Mouse (Mus musculus) erythroblast, embryonic 14.5 days (primary cell): ENCODE data around the gene Tmem109. TPM values are rescaled to one million over a fixed set of nuclear protein-coding genes. Genes with fewer than 3 reads are reported as not detected.

ENCODE experiments used
- H3K27me3 ChIP-seq: 2 replicates; pipeline ENCODE4 v1.6.1; 2012; ENCODE audit warnings: inconsistent platforms; ENCODE audit not compliant: control insufficient read depth
- H3K36me3 ChIP-seq: 2 replicates; pipeline ENCODE4 v1.6.1; 2012; ENCODE audit warnings: mild to moderate bottlenecking, inconsistent platforms; ENCODE audit not compliant: control insufficient read depth
- H3K4me1 ChIP-seq: 2 replicates; pipeline ENCODE4 v1.6.1; 2012; ENCODE audit warnings: inconsistent platforms; ENCODE audit not compliant: control insufficient read depth
- H3K4me3 ChIP-seq: replicated peaks from 2 replicates; pipeline ENCODE3; 2012; ENCODE audit warnings: moderate library complexity, mild to moderate bottlenecking, inconsistent platforms
- H3K9me3 ChIP-seq: 2 replicates; pipeline ENCODE4 v1.6.1; 2012; ENCODE audit warnings: low read length, inconsistent platforms, mixed read lengths; ENCODE audit not compliant: control insufficient read depth
- GATA1 ChIP-seq: IDR thresholded peaks from 2 replicates; pipeline ENCODE4 v1.6.1; 2012; ENCODE audit warnings: low read length, inconsistent platforms, mixed read lengths
- TAL1 ChIP-seq: IDR thresholded peaks from 3 replicates; pipeline ENCODE4 v1.6.1; 2012; ENCODE audit warnings: low read length, inconsistent platforms, mixed read lengths
- polyA plus RNA-seq: library from polyadenylated mRNA; stranded (reverse); fragments of >175 nt; gene quantifications from 2 replicates; pipeline ENCODE4 v1.2.3, GENCODE M21; 2012

The Tmem109 gene
- polyA plus RNA-seq, 1 experiment = 1.3 TPM

DNA sequence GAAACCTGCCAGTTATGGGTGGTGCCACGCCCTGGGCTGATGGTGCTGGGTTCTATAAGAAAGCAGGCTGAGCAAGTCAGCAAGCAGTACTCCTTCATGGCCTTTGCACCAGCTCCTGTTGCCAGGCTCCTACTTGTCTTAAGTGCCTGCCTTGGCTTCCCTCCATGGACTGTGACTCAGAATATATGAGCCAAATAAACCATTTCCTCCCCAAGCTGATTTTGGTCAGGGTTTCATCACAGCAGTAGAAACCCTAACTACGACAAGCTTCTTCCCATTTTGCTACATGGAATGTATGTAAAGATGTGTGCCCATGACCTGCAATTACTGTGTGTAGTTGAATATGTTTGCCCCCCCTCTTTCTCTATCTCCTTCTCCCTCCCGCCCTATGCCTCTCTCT lies 48.2 kb downstream of the Tmem109 start:
- H3K4me3 ChIP-seq = no peak overlapping the region
- TF ChIP-seq GATA1 (no peak), TAL1 (no peak)
- H3K27me3 ChIP-seq = no peaks in the 10 kb centered on the region
- no peaks in the 10 kb centered on the region for H3K36me3 ChIP-seq
- H3K9me3 ChIP-seq = no peaks in the 10 kb centered on the region
- H3K4me1 ChIP-seq = no peaks in the 10 kb centered on the region; the same call in 1 of the 2 replicates

- no peak for TF ChIP-seq TAL1
- no peak for TF ChIP-seq GATA1
These were observed 49.8 kb downstream of the Tmem109 start for GRCm38 (mm10) chr19:10832030-10832429.

DNA sequence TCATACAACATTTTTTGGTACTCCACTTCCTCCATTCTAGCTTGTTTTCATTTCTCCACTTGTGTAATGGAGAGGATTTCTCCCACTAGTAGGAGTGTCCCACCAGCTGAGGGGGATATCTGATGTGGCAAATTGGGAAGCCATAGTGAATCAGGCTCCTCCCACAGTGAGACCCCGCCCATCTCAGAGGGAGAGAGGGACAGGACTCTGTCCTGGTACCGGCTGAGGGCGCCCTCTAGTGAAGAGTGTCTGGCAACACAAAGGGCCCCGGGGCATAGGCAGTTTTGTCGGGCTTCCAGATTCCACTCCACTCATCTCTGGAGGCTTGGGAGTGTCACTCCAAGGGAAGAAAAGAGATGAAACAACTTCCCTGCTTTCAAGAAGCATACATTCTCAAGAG lies 50.4 kb downstream of the Tmem109 start:
- TF ChIP-seq TAL1 (no peak), GATA1 (no peak)
- no peaks in the 10 kb centered on the region for H3K9me3 ChIP-seq
- H3K4me1 ChIP-seq = no peaks in the 10 kb centered on the region; the same call in 1 of the 2 replicates
- H3K36me3 ChIP-seq = no peaks in the 10 kb centered on the region
- H3K27me3 ChIP-seq = no peaks in the 10 kb centered on the region
- H3K4me3 ChIP-seq = no peak overlapping the region

More at GRCm38 (mm10) chr19:10832030-10832429, 49.8 kb downstream of the Tmem109 start:
- H3K9me3 ChIP-seq = no peaks in the 10 kb centered on the region
- no peaks in the 10 kb centered on the region; the same call in 1 of the 2 replicates for H3K4me1 ChIP-seq
- no peaks in the 10 kb centered on the region for H3K36me3 ChIP-seq
- no peaks in the 10 kb centered on the region for H3K27me3 ChIP-seq
- no peak overlapping the region for H3K4me3 ChIP-seq

DNA sequence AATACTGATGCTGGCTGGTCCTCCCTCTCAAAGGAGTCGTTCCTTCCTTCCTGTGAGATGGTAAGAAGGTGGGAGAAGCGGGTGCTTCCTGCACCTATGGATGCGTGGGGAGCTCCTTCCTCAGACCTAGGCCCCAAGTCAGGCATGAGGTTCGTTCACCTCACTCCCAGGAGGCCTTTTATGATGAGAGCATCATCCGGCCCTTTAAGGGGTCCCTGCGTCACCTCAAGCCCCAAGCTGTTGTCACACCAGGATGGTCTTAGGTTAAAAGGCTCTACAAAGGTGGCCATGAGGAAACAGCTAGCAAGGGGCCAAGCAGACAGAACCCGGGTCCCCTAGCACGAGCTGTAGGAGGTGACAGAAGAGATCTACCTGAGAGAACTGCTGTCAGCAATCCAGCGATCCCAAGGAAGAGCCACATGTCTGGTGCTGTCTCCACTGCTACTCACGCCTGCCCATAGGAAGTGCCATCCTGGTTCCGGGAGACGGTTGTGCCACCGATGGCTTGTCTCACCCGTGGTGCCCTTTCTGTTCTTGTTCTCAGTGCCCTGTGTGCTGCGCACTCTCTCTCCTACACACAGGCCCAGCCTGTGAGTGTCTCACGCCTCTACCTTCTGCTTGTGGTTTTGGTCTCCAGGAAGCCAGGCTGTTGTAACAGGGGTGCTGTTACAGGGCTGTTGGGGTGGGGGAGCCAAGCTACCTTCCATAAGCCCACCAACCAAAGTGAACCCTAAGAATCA lies 52.2 kb downstream of the Tmem109 start, which contains the start of gene Cd6:
TSS of gene Cd6 (minus strand) at position 623 of the 740 bp plus-strand sequence.
- TF ChIP-seq GATA1 = no peak
- no peak for TF ChIP-seq TAL1
- H3K36me3 ChIP-seq = no peaks in the 10 kb centered on the region
- H3K9me3 ChIP-seq = no peaks in the 10 kb centered on the region
- H3K4me3 ChIP-seq = no peak within 1 kb of the TSS
- H3K27me3 ChIP-seq = no peaks in the 10 kb centered on the region
- H3K4me1 ChIP-seq = no peaks in the 10 kb centered on the region; the same call in 1 of the 2 replicates

DNA sequence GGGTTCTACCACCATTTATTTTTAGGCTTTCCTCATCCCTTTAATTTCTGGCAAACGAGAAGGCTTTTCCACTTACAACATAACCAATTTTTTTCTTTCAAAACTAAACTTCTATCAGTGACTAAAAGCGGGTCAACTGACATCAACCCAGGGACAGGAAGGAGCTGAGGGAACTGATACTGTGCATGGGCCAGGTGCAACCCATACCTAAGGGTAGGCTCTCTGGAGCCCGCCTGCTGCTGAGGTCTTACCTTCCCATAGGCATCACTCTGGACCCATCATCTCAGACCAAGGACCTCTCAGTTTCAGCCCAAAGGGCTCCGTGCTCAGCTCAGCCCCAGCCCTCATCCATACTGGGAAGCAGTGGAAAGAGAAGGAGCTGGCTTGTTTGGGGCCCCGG lies 53.5 kb downstream of the Tmem109 start:
- TF ChIP-seq TAL1 (no peak), GATA1 (no peak)
- Histone ChIP-seq H3K27me3 (no peaks in the 10 kb centered on the region), H3K4me1 (no peaks in the 10 kb centered on the region)

DNA sequence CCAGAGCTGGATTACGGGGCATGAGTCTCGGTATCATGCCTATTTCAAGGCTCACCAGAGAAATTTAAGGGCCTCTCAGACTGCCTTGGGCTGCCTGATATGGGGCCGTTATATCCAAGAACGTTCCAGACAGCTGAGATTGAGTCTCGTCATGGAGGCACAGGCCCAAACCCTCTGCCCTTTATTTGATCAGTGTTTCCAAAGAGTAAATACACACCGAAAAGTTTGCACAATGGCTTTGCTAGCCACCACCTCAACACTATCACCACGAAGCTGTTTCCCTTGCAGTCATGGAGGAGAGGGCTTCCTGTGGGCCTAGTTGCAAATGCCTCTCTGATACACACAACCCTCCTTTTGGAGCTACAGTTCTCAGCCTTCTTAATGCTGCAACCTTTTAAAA lies 57.7 kb downstream of the Tmem109 start:
- Histone ChIP-seq H3K27me3 (no peaks in the 10 kb centered on the region), H3K36me3 (no peaks in the 10 kb centered on the region), H3K4me3 (no peak overlapping the region), H3K9me3 (no peaks in the 10 kb centered on the region), H3K4me1 (no peaks in the 10 kb centered on the region)
- no peak for TF ChIP-seq TAL1
- no peak for TF ChIP-seq GATA1

More for the DNA sequence above, 53.5 kb downstream of the Tmem109 start:
- Histone ChIP-seq H3K4me3 (no peak overlapping the region), H3K36me3 (no peaks in the 10 kb centered on the region), H3K9me3 (no peaks in the 10 kb centered on the region)

GRCm38 (mm10) chr19:10822534-10822933 lies 59.3 kb downstream of the Tmem109 start:
- Histone ChIP-seq H3K4me3 (no peak overlapping the region), H3K9me3 (no peaks in the 10 kb centered on the region), H3K4me1 (no peaks in the 10 kb centered on the region; the same call in 1 of the 2 replicates), H3K36me3 (no peaks in the 10 kb centered on the region), H3K27me3 (no peaks in the 10 kb centered on the region)
- TF ChIP-seq TAL1 (no peak), GATA1 (no peak)

DNA sequence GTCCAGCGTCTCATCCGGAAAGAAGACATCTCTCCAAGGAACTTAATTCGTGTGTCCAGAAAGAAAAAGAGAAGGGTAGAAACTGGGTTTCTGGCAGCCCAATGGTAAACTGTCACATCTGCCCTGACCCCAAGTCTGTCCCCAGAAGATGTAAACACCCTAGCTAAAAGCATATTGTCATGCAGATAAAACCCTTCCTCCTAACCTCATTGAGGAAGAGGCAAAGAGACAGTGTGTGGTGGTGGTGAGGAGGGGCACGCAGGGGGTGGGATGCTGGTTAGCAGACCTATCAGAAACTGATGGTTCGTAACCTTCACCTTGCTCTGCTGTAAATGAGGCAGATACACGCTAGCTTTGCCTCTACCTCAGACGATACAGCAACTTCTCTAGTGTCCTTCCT lies 60.5 kb downstream of the Tmem109 start:
- TF ChIP-seq GATA1 (no peak), TAL1 (no peak)
- Histone ChIP-seq H3K27me3 (no peaks in the 10 kb centered on the region), H3K4me3 (no peak overlapping the region)

More for the DNA sequence above, 60.5 kb downstream of the Tmem109 start:
- H3K36me3 ChIP-seq = no peaks in the 10 kb centered on the region
- no peaks in the 10 kb centered on the region; the same call in 1 of the 2 replicates for H3K4me1 ChIP-seq
- no peaks in the 10 kb centered on the region for H3K9me3 ChIP-seq

Other genes with a start within 250 kb of the Tmem109 start
- gene Vwce, start 247.8 kb downstream of the Tmem109 start, polyA plus RNA-seq = 0.11 and 0.12 TPM in 2 replicates
- not detected in 2 replicates for gene Pga5, start 203.9 kb downstream of the Tmem109 start, polyA plus RNA-seq
- gene Vps37c, start 193.3 kb downstream of the Tmem109 start, polyA plus RNA-seq = 2.4 and 3.2 TPM in 2 replicates
- not detected in 2 replicates for gene Cd5, start 143.0 kb downstream of the Tmem109 start, polyA plus RNA-seq
- not detected in 2 replicates for gene Cd6, start 51.9 kb downstream of the Tmem109 start, polyA plus RNA-seq
- gene Slc15a3, start 42.3 kb downstream of the Tmem109 start, polyA plus RNA-seq = 0.30 and 0.67 TPM in 2 replicates
- gene Tmem132a, start 12.1 kb downstream of the Tmem109 start, polyA plus RNA-seq = 0.05 TPM in 2 replicates
- 3.2 and 4.1 TPM in 2 replicates for gene Prpf19, start 13.2 kb upstream of the Tmem109 start, polyA plus RNA-seq
- gene Zp1, start 38.6 kb upstream of the Tmem109 start, polyA plus RNA-seq = not detected in 2 replicates
- gene Ptgdr2, start 55.2 kb upstream of the Tmem109 start, polyA plus RNA-seq = not detected in 2 replicates
- gene Ccdc86, start 67.3 kb upstream of the Tmem109 start, polyA plus RNA-seq = 1.2 and 1.4 TPM in 2 replicates
- not detected in 2 replicates for gene Ms4a10, start 92.7 kb upstream of the Tmem109 start, polyA plus RNA-seq
- not detected in 2 replicates for gene Ms4a15, start 111.2 kb upstream of the Tmem109 start, polyA plus RNA-seq
- not detected in 2 replicates for gene Ms4a18, start 136.0 kb upstream of the Tmem109 start, polyA plus RNA-seq
- gene Ms4a8a, start 199.1 kb upstream of the Tmem109 start, polyA plus RNA-seq = not detected in 2 replicates
- gene 1700017D01Rik, start 248.9 kb upstream of the Tmem109 start, polyA plus RNA-seq = not detected in 2 replicates